Mouse (Mus musculus): Measurements from ENCODE around the gene Gstp3.
A peak's percentile ranks its signal among the peaks of the same experiment; 100 is the strongest.
"Not testable (repeated sequence)": the region's sequence is repeated elsewhere in the genome, so short reads cannot be mapped to it uniquely, and the experiment has no call there.

The Gstp3 gene

DNA sequence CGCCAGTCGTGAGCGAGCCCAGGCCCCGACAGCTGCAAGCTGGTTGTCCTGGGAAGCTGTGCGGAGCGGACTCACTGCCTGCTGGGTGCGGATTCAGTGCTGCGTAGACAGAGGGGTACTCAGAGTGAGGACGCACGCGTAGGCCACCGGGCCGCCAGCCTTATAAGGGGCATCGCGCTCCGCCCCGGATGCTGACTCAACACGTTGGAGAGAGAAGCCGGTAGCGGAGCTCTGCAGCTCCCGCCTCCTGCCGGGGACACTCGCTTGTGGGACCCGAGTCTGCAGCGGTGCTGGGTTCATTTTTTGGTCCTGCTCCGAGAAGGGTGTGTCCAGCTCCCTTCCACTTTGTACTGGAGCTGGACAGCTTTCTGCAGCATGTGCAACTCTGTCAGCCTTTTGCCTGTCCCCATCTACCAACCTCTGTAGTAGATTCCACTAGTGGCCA lies 21.6 kb downstream of the Gstp3 start, which contains the start of gene Gstp1:
Gene Gstp1 (minus strand): TSS at position 198 of the 445 bp plus-strand sequence.
- peak; percentile 96 for DNase-seq (ENCODE audit: low read depth)

DNA sequence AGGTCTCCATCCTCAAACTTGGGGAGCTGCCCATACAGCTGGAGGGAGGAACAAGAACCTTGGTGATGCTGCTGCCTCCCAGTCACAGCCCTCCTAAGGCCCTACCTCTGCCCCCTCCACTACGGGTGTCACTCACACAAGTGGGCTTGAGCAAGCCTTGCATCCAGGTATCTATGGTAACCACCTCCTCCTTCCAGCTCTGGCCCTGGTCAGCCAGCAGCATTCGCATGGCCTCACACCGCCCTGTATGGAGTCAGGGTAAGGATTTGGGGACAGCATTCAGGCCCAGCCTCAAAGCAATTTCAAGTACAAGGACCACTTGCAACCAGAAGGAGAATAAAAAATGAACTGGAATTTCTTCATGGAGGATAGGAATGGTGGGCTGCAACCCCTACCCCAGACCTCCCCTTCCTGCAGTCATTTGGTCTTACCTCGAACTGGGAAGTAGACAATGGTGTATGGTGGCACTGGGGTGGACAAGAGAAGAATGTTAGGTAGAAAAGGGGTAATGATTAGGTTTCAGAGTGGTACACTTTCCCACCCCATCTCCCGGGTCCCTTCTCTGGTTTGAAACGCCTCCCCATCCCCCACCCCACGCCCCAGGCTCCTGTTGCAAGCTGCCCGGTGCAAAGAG lies 22.1 kb downstream of the Gstp3 start:
- not testable (repeated sequence) for DNase-seq (ENCODE audit: low read depth)

DNA sequence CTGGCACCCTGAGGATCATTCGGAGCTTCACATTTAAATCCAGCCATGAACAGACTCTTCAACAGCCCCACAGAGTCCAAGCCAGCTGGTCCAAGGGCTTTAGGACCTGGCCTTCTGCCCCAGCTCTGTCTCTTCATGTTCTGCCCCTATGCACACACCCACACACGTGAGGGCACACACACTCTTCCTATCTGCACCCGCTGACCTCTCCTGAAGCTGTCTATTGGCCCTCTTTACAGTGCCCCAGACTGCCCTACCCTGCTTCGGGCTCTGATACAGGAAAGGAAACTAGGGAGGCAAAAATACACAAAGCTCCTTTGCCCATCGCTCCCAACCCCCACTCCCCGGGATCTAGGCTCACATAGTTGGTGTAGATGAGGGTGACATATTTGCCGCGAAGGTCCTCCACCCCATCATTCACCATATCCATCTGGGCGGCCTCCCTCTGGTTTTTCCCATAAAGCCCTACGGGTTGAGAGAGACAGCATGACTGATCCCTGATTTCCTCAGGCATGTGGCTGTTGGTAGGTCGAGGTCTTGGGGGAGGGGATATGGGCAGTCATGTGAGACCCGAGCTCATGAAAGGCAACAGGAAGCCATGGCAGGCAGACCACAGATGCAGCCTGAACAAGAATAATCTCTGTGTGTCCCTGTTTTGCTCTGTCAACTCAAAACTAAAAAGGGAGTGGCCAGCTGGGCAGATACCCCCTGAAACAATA lies 22.9 kb downstream of the Gstp3 start:
- DNase-seq (ENCODE audit: low read depth) = peak; percentile 57

DNA sequence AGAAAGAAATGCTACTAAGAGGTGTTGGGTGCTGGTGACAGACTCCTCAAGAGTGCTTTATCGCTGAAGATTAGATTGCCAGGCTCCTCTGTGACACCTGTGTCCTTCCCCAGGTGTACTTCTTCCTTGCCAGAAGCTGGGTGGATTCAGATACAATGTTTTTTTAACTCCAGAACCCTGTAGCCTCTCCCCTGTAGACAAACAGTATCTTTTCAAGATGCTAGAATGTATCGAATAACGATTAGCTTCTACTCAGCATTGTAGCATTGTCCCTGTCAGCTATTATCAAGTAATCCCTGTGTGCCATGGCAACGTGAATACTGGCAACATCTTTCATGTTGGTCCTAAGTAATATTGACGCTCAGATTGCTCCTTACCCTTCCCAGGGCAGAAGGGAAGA lies 25.6 kb downstream of the Gstp3 start:
- DNase-seq (ENCODE audit: low read depth) = no peak

DNA sequence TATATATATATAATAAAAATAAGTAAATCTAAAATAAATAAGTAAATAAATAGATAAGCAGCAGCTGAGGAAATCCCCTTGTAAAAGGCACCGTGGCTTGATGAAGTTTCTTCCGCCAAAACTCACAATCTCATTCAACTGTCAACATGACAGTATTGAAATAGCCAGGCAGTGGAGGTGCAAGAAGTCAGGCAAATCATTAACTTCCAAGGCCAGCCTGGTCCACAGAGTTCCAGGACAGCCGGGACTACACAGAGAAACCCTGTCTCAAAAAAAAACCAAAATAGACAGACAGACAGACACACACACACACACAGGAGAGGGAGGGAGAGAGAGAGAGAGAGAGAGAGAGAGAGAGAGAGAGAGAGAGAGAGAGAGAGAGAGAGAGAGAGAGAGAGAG lies 26.1 kb downstream of the Gstp3 start:
- DNase-seq (ENCODE audit: low read depth) = no peak

DNA sequence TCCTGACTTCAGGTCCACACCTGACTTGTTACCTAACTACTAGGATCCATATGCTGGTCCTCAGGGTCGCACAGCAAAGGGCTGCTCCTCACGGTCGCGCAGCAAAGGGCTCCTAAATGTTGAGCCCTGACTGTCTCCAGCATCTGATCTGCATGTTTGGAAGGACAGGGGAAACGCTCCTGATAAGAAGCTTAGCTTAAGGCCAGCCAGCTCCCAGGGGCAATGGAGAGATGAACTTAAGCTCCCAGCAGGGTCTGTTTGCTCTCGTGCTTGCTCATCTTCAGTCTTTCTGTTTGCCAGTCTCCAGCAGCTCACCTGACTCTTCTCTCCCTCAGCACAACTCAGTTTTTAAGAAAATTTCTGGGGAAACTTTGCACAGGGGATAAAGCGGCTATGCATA lies 26.7 kb downstream of the Gstp3 start:
- DNase-seq (ENCODE audit: low read depth) = no peak

DNA sequence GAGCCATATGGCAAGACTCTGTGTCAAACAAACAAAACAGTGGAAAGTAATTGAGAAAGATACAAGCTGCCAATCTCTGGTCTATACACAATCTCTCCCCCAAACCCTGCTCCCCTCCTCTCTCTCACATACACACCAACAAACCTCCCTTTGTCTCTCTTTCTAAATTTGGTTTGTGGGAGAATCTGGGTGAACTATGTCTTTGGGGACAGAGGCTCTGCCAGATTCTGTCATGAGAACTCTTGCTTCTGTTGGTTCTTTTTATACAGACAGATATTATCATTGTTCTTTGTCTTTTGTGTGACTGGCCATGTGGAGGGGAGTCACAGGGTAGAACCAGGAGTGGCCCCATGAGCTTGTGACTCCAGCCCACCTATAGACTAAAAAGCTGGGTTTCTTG lies 31.8 kb downstream of the Gstp3 start:
- DNase-seq (ENCODE audit: low read depth) = no peak

DNA sequence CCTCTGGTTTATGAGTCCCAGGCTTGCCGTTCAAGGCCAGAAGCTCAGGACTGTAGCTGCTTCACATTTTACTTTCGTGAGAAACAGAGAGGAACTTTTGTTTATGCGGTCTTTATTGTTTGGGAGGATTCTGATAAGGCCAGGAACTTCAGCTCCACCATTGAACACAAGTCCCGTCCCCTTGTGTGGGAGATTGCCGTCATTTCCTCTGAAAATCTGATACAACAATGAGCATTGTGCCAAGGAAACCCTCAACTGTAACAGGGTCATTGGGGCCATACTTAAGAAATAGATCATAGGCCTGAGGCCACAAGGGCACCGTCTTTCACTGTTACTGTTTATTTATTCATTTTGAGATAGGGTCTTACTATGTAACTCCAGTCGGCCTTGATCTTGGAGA lies 36.2 kb downstream of the Gstp3 start:
- no peak for DNase-seq (ENCODE audit: low read depth)

DNA sequence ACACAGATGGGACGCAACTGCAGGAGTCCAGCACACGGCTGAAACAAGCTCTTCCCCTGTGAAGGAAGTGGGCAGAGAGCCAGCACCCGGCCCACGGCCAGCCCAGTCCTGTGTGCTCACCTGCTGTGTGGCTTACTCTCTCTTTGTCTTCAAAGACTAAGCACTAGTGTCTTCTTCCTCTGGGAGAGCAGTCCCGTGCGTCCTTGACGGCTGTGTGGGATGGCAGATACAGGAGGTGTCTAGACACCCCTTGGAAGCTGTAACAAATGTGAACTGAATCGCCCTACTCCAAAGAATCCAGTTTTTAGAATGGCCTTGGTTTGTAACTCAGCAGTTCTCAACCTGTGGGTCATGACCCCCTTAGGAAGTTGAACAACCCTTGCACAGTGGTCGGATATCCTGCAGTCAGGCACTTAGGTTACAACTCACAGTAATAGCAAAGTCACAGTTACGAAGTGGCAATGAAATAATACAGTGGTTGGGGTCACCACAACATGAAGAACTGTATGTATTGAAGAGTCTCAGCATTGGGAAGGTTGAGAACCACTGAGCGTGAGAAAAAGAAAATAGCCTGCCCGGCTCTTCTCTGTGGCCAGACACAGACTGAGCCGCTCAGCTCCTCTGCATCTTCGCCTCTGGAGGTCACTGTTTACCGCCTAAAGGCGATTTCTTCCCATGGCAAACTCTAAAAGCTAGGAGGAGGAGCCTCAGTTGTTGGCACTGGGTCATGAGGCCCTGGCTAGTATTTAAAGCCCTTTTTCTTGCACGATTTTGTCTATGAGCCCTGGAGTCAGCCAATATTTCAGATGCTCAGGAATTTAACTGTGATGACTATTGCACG lies 40.4 kb downstream of the Gstp3 start:
- DNase-seq (ENCODE audit: low read depth) = peak; percentile 99

DNA sequence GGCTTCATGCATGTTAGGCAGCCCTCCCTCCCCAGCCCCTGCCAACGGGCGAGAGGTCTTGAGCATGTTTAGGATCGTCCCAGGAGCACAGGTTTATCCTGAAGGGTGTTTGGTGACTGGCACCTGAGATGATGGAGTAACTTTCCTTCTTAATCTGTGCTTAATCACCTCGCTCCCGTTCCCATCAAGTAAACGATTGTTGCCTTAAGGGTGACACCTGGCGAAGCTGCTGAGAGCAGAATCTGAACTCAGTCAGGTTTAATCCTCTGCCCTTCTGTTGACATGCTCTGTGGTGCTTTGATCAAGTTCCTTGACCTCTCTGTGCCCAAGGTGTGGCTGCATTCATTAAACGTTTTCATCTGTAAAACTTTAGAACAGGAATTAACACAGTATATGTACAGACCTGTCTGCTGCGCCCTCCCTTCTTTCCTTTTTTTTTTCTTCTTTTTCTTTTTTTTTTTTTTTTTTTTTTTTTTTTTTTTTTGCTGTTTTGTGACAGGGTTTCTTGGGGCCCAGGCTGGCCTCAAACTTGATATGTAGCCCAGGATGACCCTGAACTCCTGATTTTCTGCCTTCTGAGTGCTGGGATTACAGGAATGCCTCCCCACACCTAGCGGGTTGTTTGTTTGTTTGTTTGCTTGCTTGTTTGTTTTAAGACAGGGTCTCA lies 41.3 kb downstream of the Gstp3 start:
- DNase-seq (ENCODE audit: low read depth) = no peak

DNA sequence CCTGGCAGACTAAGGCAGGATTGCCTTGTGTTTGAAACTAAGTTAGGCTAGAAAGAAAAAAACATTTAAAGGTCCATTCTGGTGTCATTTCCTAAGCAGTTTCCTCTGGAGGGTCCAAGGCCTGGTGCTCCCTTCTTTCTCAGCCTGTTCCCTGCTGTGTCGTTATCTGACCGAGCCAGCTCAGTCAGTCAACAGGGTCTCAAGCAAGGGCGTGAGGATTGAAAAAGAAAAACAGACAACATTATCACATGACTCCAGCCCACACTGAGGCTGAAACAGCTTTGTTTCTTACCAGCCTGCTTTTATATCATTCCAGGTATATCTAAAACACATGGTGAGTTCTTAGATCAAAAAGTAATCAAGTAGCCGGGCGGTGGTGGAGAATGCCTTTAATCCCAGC lies 43.7 kb downstream of the Gstp3 start:
- no peak for DNase-seq (ENCODE audit: low read depth)

DNA sequence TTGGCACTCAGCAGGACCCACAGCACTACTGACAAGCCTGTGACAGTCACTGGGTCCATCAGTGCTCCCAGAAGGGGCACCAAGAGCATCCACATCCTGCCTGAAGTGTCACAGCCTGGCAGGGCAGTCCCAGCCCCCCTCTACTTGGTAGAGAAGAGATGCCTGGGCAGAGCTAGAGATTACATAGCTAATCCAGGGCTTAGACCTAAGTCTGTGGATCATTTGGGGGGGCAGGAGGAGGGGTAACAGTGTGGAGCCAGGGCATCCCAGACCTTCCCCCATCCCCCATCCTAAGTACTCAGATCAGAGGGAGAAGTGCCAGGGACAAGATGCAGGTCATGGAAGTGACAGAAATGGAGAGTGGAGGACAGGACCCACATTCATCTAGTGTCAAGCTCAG lies 44.6 kb downstream of the Gstp3 start:
- no peak for DNase-seq (ENCODE audit: low read depth)

DNA sequence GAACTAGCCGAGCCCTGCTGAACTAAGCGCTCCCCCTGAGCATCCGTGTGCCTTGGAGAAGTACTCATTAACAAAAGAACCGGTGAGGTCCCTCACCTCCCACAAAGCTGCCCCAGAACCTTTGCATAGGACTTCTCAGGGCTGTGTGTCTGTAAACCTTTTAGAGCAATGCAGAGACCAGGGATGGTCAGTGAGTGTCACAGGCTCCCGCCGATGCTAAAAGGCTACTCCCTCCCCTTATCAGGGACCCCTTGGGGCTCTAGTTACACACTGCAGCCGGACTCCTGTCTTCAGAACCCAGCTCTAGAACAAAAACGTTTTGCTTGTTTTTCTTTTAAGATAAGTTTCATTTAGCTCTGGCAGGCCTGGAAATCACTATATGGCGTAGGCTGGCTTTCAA lies 46.3 kb downstream of the Gstp3 start:
- DNase-seq (ENCODE audit: low read depth) = no peak

DNA sequence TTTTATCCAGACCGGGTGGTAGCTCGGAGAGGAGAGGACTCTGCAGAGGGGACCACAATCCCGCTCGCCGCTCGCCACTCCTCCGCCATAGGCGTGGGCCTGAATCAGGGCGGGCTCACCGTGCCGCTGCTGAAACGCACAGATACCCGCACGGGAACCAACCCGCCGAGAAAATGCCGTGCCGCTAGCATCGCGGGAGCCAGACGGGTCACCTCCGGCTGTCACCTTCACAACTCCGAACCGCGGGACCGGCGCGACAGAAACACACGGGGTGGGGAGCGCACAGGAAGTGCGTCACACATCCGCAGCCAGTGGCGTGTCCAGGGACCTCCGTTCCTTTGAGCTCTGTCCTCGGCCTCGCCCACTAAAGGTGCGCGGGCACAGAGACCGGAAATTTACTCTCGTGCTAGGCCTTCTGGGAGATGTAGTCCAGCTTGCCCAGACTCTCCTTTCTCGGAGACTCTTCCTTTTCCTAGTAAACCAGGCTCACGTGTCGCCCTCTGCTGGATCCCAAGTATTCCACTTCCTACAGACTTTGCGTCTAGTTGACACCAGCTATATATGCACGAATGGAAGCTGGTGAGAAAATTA lies 46.8 kb downstream of the Gstp3 start, which contains the start of gene Ndufv1:
Gene Ndufv1 (minus strand): TSS at position 375 of the 591 bp plus-strand sequence.
- peak; percentile 100 for DNase-seq (ENCODE audit: low read depth)

DNA sequence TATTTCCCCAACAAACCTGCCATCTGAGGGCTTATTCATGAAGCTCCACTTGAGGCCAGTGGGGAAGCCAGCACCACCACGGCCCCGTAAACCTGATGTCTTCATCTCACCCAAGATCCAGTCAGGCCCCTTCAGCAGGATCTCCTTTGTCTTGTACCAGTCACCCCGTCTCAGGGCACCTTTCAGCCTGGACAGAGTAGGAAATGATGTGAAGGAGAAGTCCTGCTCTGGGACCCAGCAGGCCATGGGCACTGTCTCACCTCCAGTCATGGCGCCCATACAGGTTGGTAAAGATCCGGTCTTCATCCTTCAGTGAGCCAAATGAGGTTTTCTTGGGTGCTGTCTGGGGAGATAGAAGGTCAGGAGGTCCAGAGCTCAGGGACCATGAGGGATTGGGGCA lies 48.3 kb downstream of the Gstp3 start:
- DNase-seq (ENCODE audit: low read depth) = no peak

Data from NIH3T3 (cell line).